Mouse (Mus musculus) gastrocnemius, postnatal 36 days (tissue): ENCODE data around the gene Mrpl4. TPM values are rescaled to one million over a fixed set of nuclear protein-coding genes. Genes with fewer than 3 reads are reported as not detected.
"Not testable (repeated sequence)": the region's sequence is repeated elsewhere in the genome, so short reads cannot be mapped to it uniquely, and the experiment has no call there.

Experiments
- DNase-seq, 2 experiments: peaks; one replicate each; pipeline ENCODE4 v3.0.0; 2022
- intact Hi-C: fragments of 180-260 bp; cut with DNase I; formaldehyde crosslinking; loops from one replicate; pipeline ENCODE4 v1.15.1; 2025
- total RNA-seq, 2 experiments: library from RNA; stranded (reverse); gene quantifications; 2 replicates each; pipeline ENCODE4 v1.2.3; 2021

Mrpl4 gene
- total RNA-seq, 2 experiments from 2014 or later, result 58.5 to 58.7 TPM

DNA sequence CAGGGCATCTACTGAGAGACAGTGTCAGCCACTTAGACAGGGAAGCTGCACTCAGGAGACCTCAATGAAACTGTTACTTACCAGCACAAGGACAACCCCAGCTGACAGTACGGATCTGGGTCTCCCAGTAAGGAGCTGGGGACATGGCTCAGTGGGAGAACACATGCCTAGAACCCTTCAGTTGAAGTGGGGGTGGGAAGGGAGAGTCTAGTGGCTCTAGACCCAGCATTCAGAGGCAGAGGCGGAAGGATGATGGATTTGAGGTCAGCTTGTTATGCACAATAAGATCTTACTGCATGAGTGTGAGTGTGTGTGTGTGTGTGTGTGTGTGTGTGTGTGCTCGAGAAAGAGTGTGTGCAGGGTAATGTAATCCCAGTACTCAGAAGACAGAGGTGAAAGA is 20.4 kb upstream of the Mrpl4 start:
- intact Hi-C loops, result no loop called here
- DNase-seq, result no peak

- DNase-seq, result no peak
- intact Hi-C loops, result no loop called here
Observed at GRCm38 (mm10) chr9:20983169-20983568, 19.4 kb upstream of the Mrpl4 start.

- intact Hi-C loops, result no loop called here
- peak in 1 of 2 experiments; percentile 29 for DNase-seq
Observed at GRCm38 (mm10) chr9:20986952-20987686, 15.4 kb upstream of the Mrpl4 start.

DNA sequence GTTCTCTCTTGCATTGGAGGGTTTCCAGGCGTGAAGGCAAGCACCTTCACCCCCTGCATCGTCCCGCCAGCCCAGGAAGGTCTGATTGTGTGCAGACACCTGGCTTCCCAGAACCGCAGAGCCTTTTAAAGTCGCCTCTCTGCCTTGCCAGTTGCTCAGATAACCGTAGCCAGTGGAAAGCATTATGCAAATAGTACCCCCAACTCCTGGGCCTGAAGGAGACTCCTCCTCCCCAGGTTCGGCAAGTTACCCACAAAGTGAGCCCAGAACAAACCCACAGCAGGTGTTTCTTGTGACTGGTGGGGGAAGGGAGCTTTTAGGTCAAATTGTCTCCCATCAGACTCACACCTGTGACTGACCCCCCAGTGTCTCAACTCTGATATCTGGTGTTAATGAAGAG is 14.6 kb upstream of the Mrpl4 start:
- no peak for DNase-seq
- intact Hi-C loops, result no loop called here

GRCm38 (mm10) chr9:20990861-20991260 is 11.7 kb upstream of the Mrpl4 start:
- intact Hi-C loops, result loop anchor here (5.0 kb wide), 1 partner anchor 49 kb away; no protein-coding TSS in a partner anchor
- no peak for DNase-seq

DNA sequence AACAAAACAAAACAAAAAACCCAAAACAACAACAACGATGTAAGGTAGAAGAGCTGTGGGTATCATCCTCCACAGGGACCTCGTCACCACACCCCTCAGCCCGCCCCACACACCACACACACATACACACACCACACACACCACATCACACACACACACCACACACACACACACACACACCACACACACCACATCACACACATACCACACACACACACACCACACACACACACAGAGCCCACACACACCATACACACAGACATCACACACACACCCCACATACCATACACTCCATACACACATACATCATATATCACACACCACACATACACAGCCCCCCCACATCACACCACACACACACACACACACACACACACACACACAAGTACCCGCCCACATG is 11.0 kb upstream of the Mrpl4 start:
- intact Hi-C loops, result loop anchor here (5.0 kb wide), 1 partner anchor 49 kb away; no protein-coding TSS in a partner anchor
- no peak for DNase-seq

- DNase-seq, result no peak
- intact Hi-C loops, result loop anchor here (5.0 kb wide), 1 partner anchor 51 kb away; no protein-coding TSS in a partner anchor
Observed at GRCm38 (mm10) chr9:20993165-20993898, 9.2 kb upstream of the Mrpl4 start.

DNA sequence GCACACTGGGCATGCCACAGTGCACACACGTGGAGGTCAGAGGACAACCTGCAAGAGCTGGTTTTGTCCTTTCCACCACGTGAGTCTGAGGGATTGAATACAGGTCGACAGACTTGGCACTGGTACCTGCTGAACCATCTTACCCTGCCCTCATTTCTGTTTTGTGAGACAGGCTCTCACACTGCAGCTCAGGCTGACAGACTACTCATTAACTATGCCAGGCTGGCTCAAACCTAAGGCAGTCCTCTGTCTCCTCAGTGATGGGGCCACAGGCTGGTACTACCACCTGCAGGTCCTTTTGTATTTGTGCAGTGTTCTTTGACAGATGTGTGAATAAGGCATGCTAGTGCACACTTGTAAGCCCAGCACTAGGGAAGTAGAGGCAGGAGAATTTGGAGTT is 7.5 kb upstream of the Mrpl4 start:
- DNase-seq, result no peak
- intact Hi-C loops, result loop anchor here (5.0 kb wide), 1 partner anchor 93 kb away; no protein-coding TSS in a partner anchor

GRCm38 (mm10) chr9:20997065-20997464 is 5.5 kb upstream of the Mrpl4 start:
- intact Hi-C loops, result loop anchor here (5.0 kb wide), 1 partner anchor 95 kb away; no protein-coding TSS in a partner anchor
- DNase-seq, result no peak

- intact Hi-C loops, result loop anchor here (5.0 kb wide), 1 partner anchor 96 kb away; no protein-coding TSS in a partner anchor
- DNase-seq, result not testable (repeated sequence)
Observed at GRCm38 (mm10) chr9:20998337-20998736, 4.2 kb upstream of the Mrpl4 start.

DNA sequence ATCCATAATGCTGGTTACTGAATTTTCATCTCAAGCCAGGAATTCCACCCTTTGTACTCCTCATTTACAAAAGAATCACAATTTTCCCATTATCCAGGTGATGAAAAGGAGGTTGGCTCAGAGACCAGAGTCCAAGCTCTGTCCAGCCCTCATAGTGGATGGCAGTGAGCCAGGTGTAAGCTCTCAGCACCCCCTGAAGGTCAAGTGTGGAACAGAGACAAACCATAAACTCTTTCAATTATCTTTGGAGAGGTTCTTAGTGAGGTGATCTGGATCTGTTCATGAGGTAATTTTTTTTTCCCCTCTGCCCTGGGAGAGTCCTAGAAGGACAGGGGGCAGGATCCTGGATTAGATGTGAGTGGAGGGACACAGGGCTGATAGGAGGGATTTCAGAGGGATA is 1.7 kb upstream of the Mrpl4 start:
- no peak for DNase-seq
- intact Hi-C loops, result loop anchor here (5.0 kb wide), 1 partner anchor 49 kb away; no protein-coding TSS in a partner anchor

DNA sequence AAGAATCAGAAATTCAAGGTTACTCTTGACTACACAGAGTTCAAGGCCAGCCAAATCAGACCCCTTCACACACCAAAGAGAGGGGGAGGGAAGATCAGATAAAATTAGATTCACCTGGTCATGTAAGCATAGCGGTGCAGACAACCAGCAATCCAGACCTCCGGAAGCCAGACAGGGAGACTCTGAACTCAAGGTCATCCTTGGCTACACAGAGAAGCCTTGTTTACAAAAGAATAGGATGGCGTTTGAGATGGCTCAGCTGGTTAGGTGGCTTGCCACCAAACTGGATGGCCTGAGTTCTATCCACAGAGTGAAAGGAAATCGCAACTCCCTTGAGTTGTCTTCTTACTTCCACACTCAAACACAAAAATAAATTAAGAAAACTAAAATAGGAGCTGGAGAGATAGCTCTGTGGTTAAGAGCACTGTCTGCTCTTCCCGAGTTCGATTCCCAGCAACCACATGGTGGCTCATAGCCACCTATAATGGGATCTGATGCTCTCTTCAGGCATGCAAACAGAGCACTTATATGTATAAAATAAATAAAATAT is 812 bp upstream of the Mrpl4 start:
- DNase-seq, result no peak
- intact Hi-C loops, result loop anchor here (5.0 kb wide), 1 partner anchor 49 kb away; no protein-coding TSS in a partner anchor

DNA sequence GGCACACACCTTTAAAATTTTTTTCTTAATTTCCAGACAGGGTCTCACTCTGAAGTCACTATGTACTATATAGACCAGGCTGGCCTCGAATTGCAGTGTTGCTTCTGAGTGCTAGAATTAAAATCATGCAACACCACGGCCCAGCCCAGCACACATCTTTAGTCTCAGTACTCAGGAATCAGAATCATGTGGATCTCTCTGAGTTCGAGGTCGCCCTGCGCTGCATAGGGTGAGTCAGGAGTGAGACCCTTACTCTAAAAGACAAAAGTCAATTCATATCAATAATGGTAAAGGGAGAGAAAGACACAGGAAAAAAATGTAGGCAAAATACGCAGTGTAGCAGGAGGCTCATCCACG is 290 bp upstream of the Mrpl4 start:
- no peak for DNase-seq
- intact Hi-C loops, result loop anchor here (5.0 kb wide), 1 partner anchor 50 kb away; no protein-coding TSS in a partner anchor

DNA sequence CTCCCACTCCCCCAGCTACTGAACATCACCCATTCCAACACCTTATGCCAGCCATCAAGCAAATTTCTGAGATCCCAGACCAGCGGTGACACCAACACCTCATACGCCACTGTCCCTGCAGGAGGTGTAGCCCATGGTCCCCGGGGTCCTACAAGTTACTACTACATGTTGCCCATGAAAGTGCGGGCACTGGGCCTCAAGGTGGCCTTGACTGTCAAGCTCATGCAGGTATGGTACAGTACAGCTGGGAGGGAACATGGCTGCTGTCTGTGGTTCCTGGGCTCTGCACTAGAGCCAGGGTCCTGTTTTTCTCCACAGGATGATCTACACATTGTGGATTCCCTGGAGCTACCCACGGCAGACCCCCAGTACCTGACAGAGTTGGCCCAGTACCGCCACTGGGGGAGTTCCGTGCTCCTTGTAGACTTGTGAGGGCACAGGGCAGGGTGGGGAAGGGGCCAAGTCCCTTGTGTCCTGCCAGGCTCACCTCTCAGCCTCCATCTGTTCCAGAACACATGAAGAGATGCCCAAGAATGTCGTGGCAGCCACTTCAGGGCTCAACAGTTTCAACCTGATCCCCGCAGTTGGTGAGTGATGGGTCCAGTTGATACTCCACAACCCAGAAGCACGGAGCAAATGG is 4.9 kb downstream of the Mrpl4 start:
- DNase-seq, result no peak
- intact Hi-C loops, result no loop called here

DNA sequence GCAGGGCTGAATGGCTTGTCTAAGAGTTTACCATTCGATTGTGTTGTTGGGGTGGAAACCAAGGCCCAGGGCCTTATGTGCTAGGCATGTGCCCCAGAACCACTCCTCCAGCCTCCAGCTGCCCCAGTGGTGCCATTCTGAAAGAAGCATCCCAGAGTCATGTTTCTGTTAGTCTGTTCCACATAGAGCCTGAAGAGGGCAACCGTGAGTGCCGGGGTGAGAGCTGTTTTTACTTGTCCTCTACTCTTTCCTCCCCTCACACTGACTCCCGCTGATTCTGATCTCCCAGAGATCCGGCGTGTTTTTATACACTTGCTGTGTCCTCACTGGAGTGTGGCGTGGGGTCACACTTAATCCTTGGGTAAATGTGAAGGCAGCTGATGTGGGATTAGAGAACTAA is 5.5 kb downstream of the Mrpl4 start:
- intact Hi-C loops, result no loop called here
- no peak for DNase-seq

DNA sequence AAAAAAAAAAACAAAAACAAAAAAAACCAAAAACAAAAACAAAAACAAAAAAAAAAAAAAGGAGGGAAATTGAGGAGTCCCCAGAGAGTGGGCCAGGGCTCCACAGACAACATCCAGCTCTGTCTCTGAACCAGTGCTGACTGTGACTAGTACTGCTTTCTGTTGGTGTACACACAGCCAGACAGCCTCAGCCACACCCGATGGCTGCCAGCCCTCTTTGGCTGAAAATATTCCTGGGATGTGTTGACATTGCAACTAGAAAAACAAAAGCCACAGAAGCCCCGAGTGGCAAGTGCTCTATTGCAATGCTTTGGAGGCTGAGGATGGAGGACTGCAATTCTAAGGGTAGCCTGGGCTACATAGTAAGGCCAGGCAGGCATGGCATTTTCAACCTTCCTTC is 7.8 kb downstream of the Mrpl4 start:
- intact Hi-C loops, result no loop called here
- DNase-seq, result no peak

DNA sequence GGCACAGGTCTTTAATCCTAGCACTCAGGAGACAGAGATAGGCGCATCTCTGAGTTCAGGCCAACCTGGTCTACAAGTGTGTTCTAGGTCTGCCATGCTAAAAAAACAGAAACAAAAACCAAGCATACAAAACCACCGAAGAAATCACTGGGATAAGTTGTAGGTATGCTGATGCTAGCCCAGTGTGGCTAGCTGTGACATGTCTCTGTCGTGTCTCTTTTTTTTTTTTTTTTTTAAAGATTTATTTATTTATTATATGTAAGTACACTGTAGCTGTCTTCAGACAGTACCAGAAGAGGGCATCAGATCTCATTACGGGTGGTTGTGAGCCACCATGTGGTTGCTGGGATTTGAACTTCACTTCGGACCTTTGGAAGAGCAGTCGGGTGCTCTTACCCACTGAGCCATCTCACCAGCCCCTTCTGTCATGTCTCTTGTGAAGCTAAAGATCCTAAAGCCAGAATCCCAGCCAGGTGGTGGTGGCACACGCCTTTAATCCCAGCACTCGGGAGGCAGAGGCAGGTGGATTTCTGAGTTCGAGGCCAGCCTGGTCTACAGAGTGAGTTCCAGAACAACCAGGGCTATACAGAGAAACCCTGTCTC is 8.5 kb downstream of the Mrpl4 start:
- DNase-seq, intact Hi-C loops: not testable (repeated sequence)

DNA sequence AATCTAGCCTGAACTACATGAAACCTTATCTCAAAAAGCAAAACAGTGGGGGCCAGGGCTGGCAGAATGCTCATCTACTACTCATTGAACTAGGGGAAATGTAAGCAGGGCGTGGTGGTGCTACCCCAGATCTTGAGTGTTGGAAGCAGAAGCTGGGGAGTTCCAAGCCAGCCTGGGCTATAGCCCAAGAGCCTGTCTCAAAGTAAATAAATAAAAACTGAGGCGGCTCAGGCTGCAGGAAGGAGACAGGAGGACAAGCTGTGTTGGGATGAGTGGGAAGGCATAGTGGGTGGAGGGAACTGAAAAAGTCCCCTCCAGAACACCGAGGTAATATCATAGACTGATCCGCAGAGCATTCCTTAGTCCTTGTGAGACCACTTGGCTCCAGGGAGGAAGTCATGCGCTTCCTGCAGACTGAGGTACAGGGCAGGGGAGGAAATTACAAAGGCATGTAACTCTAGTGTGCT is 9.3 kb downstream of the Mrpl4 start:
- intact Hi-C loops, result no loop called here
- no peak for DNase-seq

GRCm38 (mm10) chr9:21012368-21012767 is 9.8 kb downstream of the Mrpl4 start:
- intact Hi-C loops, result no loop called here
- no peak for DNase-seq
